Mouse (Mus musculus) midbrain, embryonic 15.5 days (tissue): ENCODE data around the gene Olfr314. TPM values are rescaled to one million over a fixed set of nuclear protein-coding genes. Genes with fewer than 3 reads are reported as not detected.

Source experiments
- polyA plus RNA-seq: library from polyadenylated mRNA; unstranded; fragments of >200 nt; fragmentation: Nextera tagmentation; extraction: Ambion mirVana; gene quantifications from 2 replicates; pipeline ENCODE4 v1.2.1, GENCODE M21; 2015

The Olfr314 gene
- polyA plus RNA-seq, 1 experiment from 2014 or later, result not detected

Other genes starting within 250 kb of the Olfr314 start
- gene Olfr330, start 248.1 kb upstream of the Olfr314 start, polyA plus RNA-seq, result not detected in 2 replicates
- not detected in 2 replicates for gene Olfr329-ps, start 236.5 kb upstream of the Olfr314 start, polyA plus RNA-seq
- 0.06 and 0.12 TPM in 2 replicates for gene Olfr328, start 227.3 kb upstream of the Olfr314 start, polyA plus RNA-seq
- not detected in 2 replicates for gene Olfr224, start 212.4 kb upstream of the Olfr314 start, polyA plus RNA-seq
- gene Olfr325, start 205.2 kb upstream of the Olfr314 start, polyA plus RNA-seq, result not detected in 2 replicates
- not detected in 2 replicates for gene Olfr324, start 187.8 kb upstream of the Olfr314 start, polyA plus RNA-seq
- gene 2210407C18Rik, start 166.9 kb upstream of the Olfr314 start, polyA plus RNA-seq, result not detected in 2 replicates
- gene Olfr323, start 152.5 kb upstream of the Olfr314 start, polyA plus RNA-seq, result not detected in 2 replicates
- gene Trim58, start 142.5 kb upstream of the Olfr314 start, polyA plus RNA-seq, result 0.10 and 0.13 TPM in 2 replicates
- 0.11 TPM in 1 of 2 replicates, not detected in the other for gene Olfr322, start 124.2 kb upstream of the Olfr314 start, polyA plus RNA-seq
- not detected in 2 replicates for gene Olfr320, start 101.9 kb upstream of the Olfr314 start, polyA plus RNA-seq
- gene Olfr319, start 83.8 kb upstream of the Olfr314 start, polyA plus RNA-seq, result not detected in 2 replicates
- gene Olfr318, start 58.9 kb upstream of the Olfr314 start, polyA plus RNA-seq, result not detected in 2 replicates
- gene Olfr317, start 43.7 kb upstream of the Olfr314 start, polyA plus RNA-seq, result 0.08 and 0.44 TPM in 2 replicates
- not detected in 2 replicates for gene Olfr316, start 30.2 kb upstream of the Olfr314 start, polyA plus RNA-seq
- not detected in 2 replicates for gene Olfr315, start 9.8 kb upstream of the Olfr314 start, polyA plus RNA-seq
- 12.2 and 13.4 TPM in 2 replicates for gene Fam183b, start 19.0 kb downstream of the Olfr314 start, polyA plus RNA-seq
- gene Olfr313, start 32.0 kb downstream of the Olfr314 start, polyA plus RNA-seq, result not detected in 2 replicates
- gene Olfr312, start 46.3 kb downstream of the Olfr314 start, polyA plus RNA-seq, result 0.04 TPM in 1 of 2 replicates, not detected in the other
- not detected in 2 replicates for gene Olfr311, start 56.3 kb downstream of the Olfr314 start, polyA plus RNA-seq
- 24.7 and 25.4 TPM in 2 replicates for gene Gm12258, start 64.2 kb downstream of the Olfr314 start, polyA plus RNA-seq
- gene 2810021J22Rik, start 84.3 kb downstream of the Olfr314 start, polyA plus RNA-seq, result 14.1 and 14.2 TPM in 2 replicates
- 7.1 TPM in 2 replicates for gene Zfp39, start 121.3 kb downstream of the Olfr314 start, polyA plus RNA-seq
- gene Btnl10, start 135.0 kb downstream of the Olfr314 start, polyA plus RNA-seq, result not detected in 2 replicates
- 626 and 662 TPM in 2 replicates for gene Rnf187, start 156.0 kb downstream of the Olfr314 start, polyA plus RNA-seq
- 311 and 338 TPM in 2 replicates for gene Hist3h2ba, start 166.0 kb downstream of the Olfr314 start, polyA plus RNA-seq
- 119 and 121 TPM in 2 replicates for gene Hist3h2a, start 171.7 kb downstream of the Olfr314 start, polyA plus RNA-seq
- gene Trim17, start 171.7 kb downstream of the Olfr314 start, polyA plus RNA-seq, result 1.5 and 2.0 TPM in 2 replicates
- gene Trim11, start 195.1 kb downstream of the Olfr314 start, polyA plus RNA-seq, result 22.1 and 24.1 TPM in 2 replicates